Mouse (Mus musculus) monocyte, adult 59 days (primary cell): ENCODE results near the gene Hrnr. TPM values are rescaled to one million over a fixed set of nuclear protein-coding genes. Genes with fewer than 3 reads are reported as not detected.

Source experiments
- total RNA-seq, 2 experiments: library from RNA; stranded (reverse); gene quantifications; one replicate each; pipeline ENCODE4 v1.2.4; 2023

Gene Hrnr
- not detected for total RNA-seq

GRCm38 (mm10) chr3:93319449-93319848 lies at the start of gene Hrnr:
Gene Hrnr, plus strand, starts transcription at chr3:93319749.

DNA sequence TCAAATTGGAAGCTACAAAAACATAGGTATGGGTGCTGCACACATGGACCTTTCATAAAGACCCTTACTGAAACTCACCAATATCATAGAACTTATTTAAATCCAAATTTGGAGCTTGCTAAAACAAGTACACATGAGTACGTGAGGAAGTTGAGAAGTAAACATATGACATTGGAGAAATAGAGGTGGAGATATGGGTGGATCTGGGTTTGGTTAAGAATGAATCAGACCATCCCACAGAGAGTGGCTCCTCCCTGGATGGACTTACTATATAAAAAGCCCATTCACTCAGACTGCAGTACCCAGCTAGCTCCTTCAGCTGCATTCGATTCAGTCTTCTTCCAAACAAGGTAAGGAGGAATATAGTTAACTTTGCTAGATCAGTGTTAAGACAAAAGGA lies 46.3 kb upstream of the Hrnr start, which contains the start of gene Flg:
Gene Flg, plus strand, starts transcription at position 301 of the 400 bp plus-strand sequence.

Other genes starting within 250 kb of the Hrnr start
- not detected for gene Crnn, start 175.0 kb upstream of the Hrnr start, total RNA-seq
- gene Flg2, start 122.5 kb upstream of the Hrnr start, total RNA-seq, result not detected
- gene Flg, start 46.2 kb upstream of the Hrnr start, total RNA-seq, result not detected
- gene Rptn, start 74.0 kb downstream of the Hrnr start, total RNA-seq, result not detected
- 1 to 10 TPM; 2.1 to 2.3 TPM for gene Tchh, start 122.6 kb downstream of the Hrnr start, total RNA-seq
- not detected for gene Tchhl1, start 149.0 kb downstream of the Hrnr start, total RNA-seq
- 1,000 to 10,000 TPM; 1,053 to 1,322 TPM for gene S100a11, start 200.7 kb downstream of the Hrnr start, total RNA-seq
- 100 to 1,000 TPM; 469 to 546 TPM for gene S100a10, start 235.3 kb downstream of the Hrnr start, total RNA-seq